Mouse (Mus musculus): ENCODE results near the gene Pdk1.

DNA sequence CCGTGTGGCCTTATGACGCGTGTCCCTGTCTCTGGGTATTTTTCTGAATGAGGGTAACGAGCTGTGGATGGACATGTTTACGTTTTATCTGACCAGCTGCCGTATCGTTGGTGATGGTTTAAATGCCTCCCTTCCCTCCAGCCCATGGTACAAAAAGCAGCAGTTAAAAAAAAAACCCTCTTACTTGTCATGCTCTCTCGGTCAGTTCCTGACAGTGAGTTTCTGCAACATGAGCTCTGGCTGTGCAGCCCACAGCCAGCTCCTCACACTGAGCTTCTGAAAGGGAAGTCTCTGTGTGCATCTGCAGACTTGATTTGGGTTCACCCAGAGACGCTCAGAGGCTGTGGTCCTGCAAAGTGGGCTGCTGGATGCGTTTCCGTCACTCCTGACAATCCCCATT, 44.1 kb upstream of the Pdk1 start:
- no peak for TF ChIP-seq CTCF (IDR thresholded peaks at IDR 0.05; ENCODE audit: low read depth)
- TF ChIP-seq EP300 (IDR thresholded peaks at IDR 0.05; ENCODE audit: low read depth), result no peak

All from liver, postnatal 0 days (tissue).